Mouse (Mus musculus): ENCODE data around the gene Rps15. TPM values are rescaled to one million over a fixed set of nuclear protein-coding genes. Genes with fewer than 3 reads are reported as not detected.

The Rps15 gene
- total RNA-seq, 2 experiments from 2014 or later = 1,216 to 1,243 TPM

DNA sequence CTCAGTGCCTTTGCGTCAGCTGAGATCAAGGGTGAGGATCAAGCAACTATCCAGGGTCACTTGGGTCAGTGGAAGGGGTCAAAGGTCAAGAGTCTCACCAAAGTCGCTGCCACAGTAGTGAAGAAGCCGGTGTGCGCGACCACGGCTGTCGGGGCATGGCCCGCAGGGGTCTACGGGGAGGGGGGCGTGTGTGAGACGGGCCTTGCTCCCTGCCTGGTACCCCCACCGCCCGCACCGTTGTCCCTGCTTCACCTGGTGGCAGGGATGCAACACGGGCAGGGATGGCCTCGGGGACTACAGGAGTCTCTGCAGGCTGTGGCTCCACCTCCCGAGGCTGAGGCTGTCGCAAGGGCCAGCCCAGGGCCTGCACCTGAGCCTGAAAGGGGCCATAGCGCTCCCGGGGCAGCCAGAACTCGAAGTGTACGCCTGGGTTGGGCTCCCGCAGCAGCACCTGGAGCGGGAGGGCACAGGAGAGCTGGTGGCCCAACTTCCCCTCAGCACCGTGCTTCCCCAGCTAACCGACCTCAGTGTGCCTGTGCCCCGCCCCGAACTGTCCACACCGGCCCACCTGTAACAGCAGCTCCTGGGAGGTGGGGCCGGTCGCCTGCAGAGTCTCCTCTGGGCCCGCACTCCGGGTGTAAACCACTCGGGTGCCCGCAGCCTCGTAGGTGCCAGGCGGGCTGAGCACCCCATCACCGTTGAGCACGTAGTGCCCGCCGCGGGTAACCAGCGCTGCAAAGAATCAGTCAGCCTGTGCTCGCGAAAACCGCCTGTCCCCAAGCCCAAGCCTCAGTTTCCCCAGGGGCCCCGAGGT lies 49.4 kb downstream of the Rps15 start:
- no peak for DNase-seq

GRCm38 (mm10) chr10:80342305-80342748 lies 50.1 kb downstream of the Rps15 start:
- DNase-seq = no peak

GRCm38 (mm10) chr10:80342749-80343424 lies 50.6 kb downstream of the Rps15 start:
- DNase-seq = peak; percentile 59

DNA sequence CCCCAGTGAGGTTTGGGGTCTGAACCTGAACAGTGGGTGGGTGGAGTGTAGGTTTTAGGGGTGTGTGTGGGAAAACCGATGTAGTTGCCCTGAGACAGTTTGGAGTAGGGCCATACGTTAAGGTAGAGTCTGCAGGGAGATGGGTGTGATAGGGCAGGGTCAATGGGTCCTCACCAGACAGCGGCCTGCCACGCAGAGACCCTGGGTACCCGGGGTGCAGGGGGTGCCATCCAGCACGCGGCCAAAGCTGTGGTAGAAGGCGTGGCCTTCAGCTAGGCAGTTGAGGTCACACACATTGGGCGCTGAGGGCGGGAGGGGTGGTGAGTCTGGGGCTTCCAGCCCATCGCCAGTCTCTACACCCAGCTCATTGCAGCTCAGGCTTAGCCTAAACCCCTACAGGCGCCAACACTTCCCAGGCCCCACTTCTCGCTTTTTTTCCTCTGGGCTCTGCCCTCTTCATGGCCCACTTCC lies 51.2 kb downstream of the Rps15 start:
- no peak for DNase-seq

Small RNAs within 50 kb of the gene (microRNA-seq; reads per million reads assigned to microRNA genes)
- gene Mir6911 = not detected

Other genes with a start within 250 kb of the Rps15 start
- 1,000 to 10,000 TPM; 1,132 to 1,146 TPM for gene Gpx4, start 245.3 kb upstream of the Rps15 start, total RNA-seq (2021)
- gene Sbno2, start 186.9 kb upstream of the Rps15 start, total RNA-seq (2021) = 10 to 100 TPM; 37.5 to 55.7 TPM
- 100 to 1,000 TPM; 133 to 151 TPM for gene Stk11, start 176.7 kb upstream of the Rps15 start, total RNA-seq (2021)
- gene Atp5d, start 153.8 kb upstream of the Rps15 start, total RNA-seq (2021) = 100 to 1,000 TPM; 982 to 996 TPM
- 10 to 100 TPM; 41.6 to 65.6 TPM for gene Cbarp, start 151.6 kb upstream of the Rps15 start, total RNA-seq (2021)
- 100 to 1,000 TPM; 106 to 127 TPM for gene Midn, start 144.2 kb upstream of the Rps15 start, total RNA-seq (2021)
- 100 to 1,000 TPM; 102 to 168 TPM for gene Cirbp, start 126.5 kb upstream of the Rps15 start, total RNA-seq (2021)
- gene 1600002K03Rik, start 119.5 kb upstream of the Rps15 start, total RNA-seq (2021) = 1 to 10 TPM; 6.4 to 7.7 TPM
- gene Efna2, start 113.0 kb upstream of the Rps15 start, total RNA-seq (2021) = 1 to 10 TPM; 3.3 to 4.5 TPM
- gene Mum1, start 66.0 kb upstream of the Rps15 start, total RNA-seq (2021) = 10 to 100 TPM; 26.5 to 39.2 TPM
- gene Ndufs7, start 43.3 kb upstream of the Rps15 start, total RNA-seq (2021) = 100 to 1,000 TPM; 470 to 572 TPM
- gene Gamt, start 31.4 kb upstream of the Rps15 start, total RNA-seq (2021) = 100 to 1,000 TPM; 164 to 167 TPM
- 100 to 1,000 TPM in 1 of 2 experiments, 10 to 100 TPM in 1; 93.6 to 121 TPM for gene Dazap1, start 31.0 kb upstream of the Rps15 start, total RNA-seq (2021)
- 1 to 10 TPM; 2.7 to 5.6 TPM for gene Apc2, start 3.5 kb downstream of the Rps15 start, total RNA-seq (2021)
- 10 to 100 TPM; 24.0 to 26.7 TPM for gene 2310011J03Rik, start 28.1 kb downstream of the Rps15 start, total RNA-seq (2021)
- 1 to 10 TPM; 4.1 to 7.6 TPM for gene Pcsk4, start 37.0 kb downstream of the Rps15 start, total RNA-seq (2021)
- gene Reep6, start 37.5 kb downstream of the Rps15 start, total RNA-seq (2021) = 10 to 100 TPM; 38.4 to 61.8 TPM
- gene Adamtsl5, start 56.0 kb downstream of the Rps15 start, total RNA-seq (2021) = 10 to 100 TPM in 1 of 2 experiments, 1 to 10 TPM in 1; 7.6 to 18.7 TPM
- under 1 TPM in 1 of 2 experiments, not detected in 1; 0.12 TPM for gene Plk5, start 64.0 kb downstream of the Rps15 start, total RNA-seq (2021)
- gene Mex3d, start 95.2 kb downstream of the Rps15 start, total RNA-seq (2021) = 10 to 100 TPM; 19.6 to 21.8 TPM
- gene Mbd3, start 107.1 kb downstream of the Rps15 start, total RNA-seq (2021) = 100 to 1,000 TPM; 103 to 113 TPM
- gene Uqcr11, start 114.4 kb downstream of the Rps15 start, total RNA-seq (2021) = 1,000 to 10,000 TPM; 1,321 to 1,365 TPM
- gene Tcf3, start 141.2 kb downstream of the Rps15 start, total RNA-seq (2021) = 10 to 100 TPM; 58.1 to 77.1 TPM
- not detected for gene Onecut3, start 202.4 kb downstream of the Rps15 start, total RNA-seq (2021)
- gene Atp8b3, start 246.7 kb downstream of the Rps15 start, total RNA-seq (2021) = under 1 TPM; 0.27 to 0.36 TPM